Comparison of ENCODE assay signal across 7 mouse cellular contexts in genomic region chr2:150748854-150749253, GRCm38 (mm10). TPM values are rescaled to one million over a fixed set of nuclear protein-coding genes. Genes with fewer than 3 reads are reported as not detected.
DNase-seq lines count a peak whose midpoint lies in the region; ATAC-seq lines count a peak whose summit lies in the region.

Gene Entpd6 (plus strand): TSS chr2:150749042.

- ATAC-seq in intestine, embryonic 15.5 days = peak; percentile 98

- peak within 1 kb of the TSS; percentile 86 for H3K27ac ChIP-seq in intestine, embryonic 15.5 days
- peak within 1 kb of the TSS; percentile 89 for H3K27ac ChIP-seq in midbrain, embryonic 10.5 days (replicated peaks)

- peak within 1 kb of the TSS; percentile 62 for H3K4me3 ChIP-seq in intestine, embryonic 15.5 days (replicated peaks)
- peak within 1 kb of the TSS; percentile 63 for H3K4me3 ChIP-seq in midbrain, embryonic 10.5 days

- peak; percentile 92 for DNase-seq in adrenal gland, adult 18-20 months (ENCODE audit: low spot score in 2 of 2)
- DNase-seq in embryo, embryonic 11 days = peak; percentile 95
- peak; percentile 92 for DNase-seq in gastrocnemius, postnatal 36 days
- peak; percentile 98 to 99 for DNase-seq in left cerebral cortex, postnatal 25 days (ENCODE audit: low spot score in 2 of 2)
- peak; percentile 94 for DNase-seq in midbrain, embryonic 10.5 days (ENCODE audit: low spot score)
- DNase-seq in right cerebral cortex, postnatal 4 days = peak; percentile 89

- peak within 1 kb of the TSS; percentile 93 for H3K4me2 ChIP-seq in intestine, embryonic 15.5 days (replicated peaks)

- no peaks in the 10 kb centered on the region for H3K9me3 ChIP-seq in intestine, embryonic 15.5 days
- H3K9me3 ChIP-seq in midbrain, embryonic 10.5 days (replicated peaks) = no peaks in the 10 kb centered on the region

- H3K36me3 ChIP-seq in intestine, embryonic 15.5 days = peaks cover 3% of the 10 kb centered on the region; the same call in 1 of the 2 replicates
- H3K36me3 ChIP-seq in midbrain, embryonic 10.5 days = peaks cover 12% of the 10 kb centered on the region

- no peaks in the 10 kb centered on the region for H3K27me3 ChIP-seq in intestine, embryonic 15.5 days (replicated peaks)
- no peaks in the 10 kb centered on the region for H3K27me3 ChIP-seq in midbrain, embryonic 10.5 days (ENCODE audit: low read depth, poor library complexity, severe bottlenecking)

- H3K4me1 ChIP-seq in intestine, embryonic 15.5 days (replicated peaks) = peaks cover 3% of the 10 kb centered on the region; the same call in 1 of the 2 replicates
- H3K4me1 ChIP-seq in midbrain, embryonic 10.5 days = peaks cover 10% of the 10 kb centered on the region

- WGBS in intestine, embryonic 15.5 days = under 1% methylated on average over 30 of the region's 30 CpGs
- WGBS in midbrain, embryonic 10.5 days = under 1% methylated on average over 30 of the region's 30 CpGs

- peak within 1 kb of the TSS; percentile 74 for H3K9ac ChIP-seq in intestine, embryonic 15.5 days

- intact Hi-C loops in gastrocnemius, postnatal 36 days (cut with DNase I) = loop anchor here (5.0 kb wide), 1 partner anchor 142 kb away; the partner anchor contains the start of gene Apmap
- intact Hi-C loops in left cerebral cortex, postnatal 25 days (cut with DNase I) = loop anchor here (1.0 to 5.0 kb wide), 4 partner anchors 38 to 158 kb away; partner anchors contain the start of genes Apmap, Gins1 and Pygb

RNA-seq across cellular contexts. Expression of gene Entpd6, which starts in this region (rescaled TPM):
- 10 to 100 TPM; 10.2 to 11.5 TPM for total RNA-seq in adrenal gland, adult 18-20 months (2021)
- 1 to 10 TPM; 7.2 to 8.1 TPM for total RNA-seq in gastrocnemius, postnatal 36 days (2021)
- 26.5 and 28.3 TPM in 2 replicates for polyA plus RNA-seq in intestine, embryonic 15.5 days (2015; fragmentation: Nextera tagmentation; extraction: Ambion mirVana)
- 10 to 100 TPM; 49.3 to 53.1 TPM for total RNA-seq in left cerebral cortex, postnatal 25 days (2021)
- polyA plus RNA-seq in midbrain, embryonic 10.5 days (2016; fragmentation: Nextera tagmentation; extraction: Ambion mirVana) = 35.5 and 38.0 TPM in 2 replicates

Comparison
In these comparisons a context has a peak if more than half of its experiments do, and no peak if none do; other contexts are left out.
1. Peak in every context shown above with its lines: DNase-seq, ATAC-seq, H3K4me3 ChIP-seq and H3K27ac ChIP-seq.
2. RNA of gene Entpd6 (total RNA-seq): 49.3 to 53.1 TPM in left cerebral cortex, postnatal 25 days; 10.2 to 11.5 TPM in adrenal gland, adult 18-20 months and 7.2 to 8.1 TPM in gastrocnemius, postnatal 36 days; every median in the first group is over 4 times any median in the second.